Mouse (Mus musculus): ENCODE results near the gene Mcmbp. TPM values are rescaled to one million over a fixed set of nuclear protein-coding genes. Genes with fewer than 3 reads are reported as not detected.

The Mcmbp gene
- polyA plus RNA-seq, 1 experiment = 24.3 TPM

DNA sequence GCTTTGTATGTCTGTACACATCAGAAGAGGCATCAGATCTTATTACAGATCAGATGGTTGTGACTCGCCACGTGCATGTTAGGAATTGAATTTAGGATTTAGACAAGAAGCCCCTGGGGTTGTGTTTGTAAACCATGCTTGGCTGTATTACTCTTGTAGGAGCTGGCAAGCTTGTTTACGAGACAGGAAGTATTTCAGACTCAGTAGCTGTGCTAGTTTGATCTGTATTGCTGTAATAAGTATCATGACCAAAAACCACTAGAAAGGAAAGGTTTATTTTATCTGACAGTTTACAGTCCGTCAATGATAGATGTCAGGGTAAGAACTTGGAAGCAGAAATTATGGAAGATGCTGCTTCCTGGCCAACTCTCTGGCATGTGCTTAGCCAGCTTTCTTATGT, 18.7 kb upstream of the Mcmbp start:
- Histone ChIP-seq H3K27me3 (ENCODE audit: control insufficient read depth, insufficient read depth, insufficient read length) (no peaks in the 10 kb centered on the region), H3K4me3 (ENCODE audit: insufficient read depth, poor library complexity, severe bottlenecking) (no peak overlapping the region), H3K36me3 (ENCODE audit: control insufficient read depth, insufficient read depth) (peaks cover 79% of the 10 kb centered on the region), H3ac (ENCODE audit: control insufficient read depth, insufficient read length, low read depth) (no peak overlapping the region), H3K79me3 (ENCODE audit: low read depth) (no peaks in the 10 kb centered on the region), H3K79me2 (ENCODE audit: control insufficient read depth, insufficient read depth) (no peaks in the 10 kb centered on the region)
- no peak for TF ChIP-seq CTCF (IDR thresholded peaks at IDR 0.05; ENCODE audit: control insufficient read depth, insufficient read depth, insufficient read length)
- no peak for TF ChIP-seq CEBPB (IDR thresholded peaks at IDR 0.05; ENCODE audit: low read depth)
- TF ChIP-seq USF1 (IDR thresholded peaks at IDR 0.05; ENCODE audit: low read depth) = no peak
- no peak for TF ChIP-seq FOSL1 (IDR thresholded peaks at IDR 0.05; ENCODE audit: insufficient read depth, low read length, poor library complexity, severe bottlenecking)
- no peak for TF ChIP-seq MAX (IDR thresholded peaks at IDR 0.05)
- no peak for TF ChIP-seq MYOG (IDR thresholded peaks at IDR 0.05; ENCODE audit: control insufficient read depth, extremely low read depth, insufficient read length)
- no peak for TF ChIP-seq MYOD1 (IDR thresholded peaks at IDR 0.05; ENCODE audit: control insufficient read depth, insufficient read length, low read depth)

DNA sequence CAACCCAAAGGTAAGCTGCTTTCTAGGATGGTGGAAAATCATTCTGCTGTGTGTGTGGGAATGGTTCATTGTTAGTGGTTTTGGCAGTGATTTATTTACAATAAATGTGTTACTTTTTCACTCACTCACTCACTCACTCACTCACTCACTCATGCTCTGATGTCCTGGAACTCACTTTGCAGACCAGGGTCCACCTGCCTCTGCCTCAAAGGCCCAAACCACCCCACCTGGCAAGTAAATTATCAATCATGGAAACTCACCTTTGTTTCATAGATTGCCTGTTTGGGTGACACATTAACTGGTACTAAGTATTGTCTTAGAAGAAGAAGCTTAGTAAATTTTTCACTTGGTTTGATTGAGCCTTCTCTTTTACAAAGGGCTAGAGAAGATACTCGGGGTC, 15.1 kb upstream of the Mcmbp start:
- peaks cover 10% of the 10 kb centered on the region for H3K79me2 ChIP-seq (ENCODE audit: control insufficient read depth, insufficient read depth)
- peaks cover 80% of the 10 kb centered on the region for H3K36me3 ChIP-seq (ENCODE audit: control insufficient read depth, insufficient read depth)
- H3K4me3 ChIP-seq (ENCODE audit: insufficient read depth, poor library complexity, severe bottlenecking) = no peak overlapping the region
- TF ChIP-seq FOSL1 (IDR thresholded peaks at IDR 0.05; ENCODE audit: insufficient read depth, low read length, poor library complexity, severe bottlenecking) (no peak), MAX (IDR thresholded peaks at IDR 0.05) (no peak), MYOD1 (IDR thresholded peaks at IDR 0.05; ENCODE audit: control insufficient read depth, insufficient read length, low read depth) (no peak), MYOG (IDR thresholded peaks at IDR 0.05; ENCODE audit: control insufficient read depth, extremely low read depth, insufficient read length) (no peak), CEBPB (IDR thresholded peaks at IDR 0.05; ENCODE audit: low read depth) (no peak), USF1 (IDR thresholded peaks at IDR 0.05; ENCODE audit: low read depth) (no peak), CTCF (IDR thresholded peaks at IDR 0.05; ENCODE audit: control insufficient read depth, insufficient read depth, insufficient read length) (no peak)
- no peaks in the 10 kb centered on the region for H3K27me3 ChIP-seq (ENCODE audit: control insufficient read depth, insufficient read depth, insufficient read length)
- no peak overlapping the region for H3ac ChIP-seq (ENCODE audit: control insufficient read depth, insufficient read length, low read depth)
- no peaks in the 10 kb centered on the region for H3K79me3 ChIP-seq (ENCODE audit: low read depth)

- Histone ChIP-seq H3K36me3 (ENCODE audit: control insufficient read depth, insufficient read depth) (peaks cover 65% of the 10 kb centered on the region), H3K4me3 (ENCODE audit: insufficient read depth, poor library complexity, severe bottlenecking) (no peak overlapping the region), H3K27me3 (ENCODE audit: control insufficient read depth, insufficient read depth, insufficient read length) (no peaks in the 10 kb centered on the region), H3ac (ENCODE audit: control insufficient read depth, insufficient read length, low read depth) (no peak overlapping the region), H3K79me3 (ENCODE audit: low read depth) (peaks cover 23% of the 10 kb centered on the region), H3K79me2 (ENCODE audit: control insufficient read depth, insufficient read depth) (peaks cover 44% of the 10 kb centered on the region)
- TF ChIP-seq MAX (IDR thresholded peaks at IDR 0.05) = no peak
- TF ChIP-seq CTCF (IDR thresholded peaks at IDR 0.05; ENCODE audit: control insufficient read depth, insufficient read depth, insufficient read length) = no peak
- TF ChIP-seq USF1 (IDR thresholded peaks at IDR 0.05; ENCODE audit: low read depth) = no peak
- no peak for TF ChIP-seq CEBPB (IDR thresholded peaks at IDR 0.05; ENCODE audit: low read depth)
- TF ChIP-seq FOSL1 (IDR thresholded peaks at IDR 0.05; ENCODE audit: insufficient read depth, low read length, poor library complexity, severe bottlenecking) = no peak
- TF ChIP-seq MYOG (IDR thresholded peaks at IDR 0.05; ENCODE audit: control insufficient read depth, extremely low read depth, insufficient read length) = no peak
- no peak for TF ChIP-seq MYOD1 (IDR thresholded peaks at IDR 0.05; ENCODE audit: control insufficient read depth, insufficient read length, low read depth)
Observed at GRCm38 (mm10) chr7:128752012-128752411, 11.7 kb upstream of the Mcmbp start.

- Histone ChIP-seq H3K79me3 (ENCODE audit: low read depth) (peaks cover 40% of the 10 kb centered on the region), H3K79me2 (ENCODE audit: control insufficient read depth, insufficient read depth) (peaks cover 61% of the 10 kb centered on the region), H3K27me3 (ENCODE audit: control insufficient read depth, insufficient read depth, insufficient read length) (no peaks in the 10 kb centered on the region), H3ac (ENCODE audit: control insufficient read depth, insufficient read length, low read depth) (no peak overlapping the region), H3K36me3 (ENCODE audit: control insufficient read depth, insufficient read depth) (peaks cover 51% of the 10 kb centered on the region), H3K4me3 (ENCODE audit: insufficient read depth, poor library complexity, severe bottlenecking) (no peak overlapping the region)
- TF ChIP-seq MYOG (IDR thresholded peaks at IDR 0.05; ENCODE audit: control insufficient read depth, extremely low read depth, insufficient read length) (no peak), MYOD1 (IDR thresholded peaks at IDR 0.05; ENCODE audit: control insufficient read depth, insufficient read length, low read depth) (no peak), CEBPB (IDR thresholded peaks at IDR 0.05; ENCODE audit: low read depth) (no peak), CTCF (IDR thresholded peaks at IDR 0.05; ENCODE audit: control insufficient read depth, insufficient read depth, insufficient read length) (no peak), MAX (IDR thresholded peaks at IDR 0.05) (no peak), FOSL1 (IDR thresholded peaks at IDR 0.05; ENCODE audit: insufficient read depth, low read length, poor library complexity, severe bottlenecking) (no peak), USF1 (IDR thresholded peaks at IDR 0.05; ENCODE audit: low read depth) (no peak)
Observed at GRCm38 (mm10) chr7:128750296-128750695, 10.0 kb upstream of the Mcmbp start.

- Histone ChIP-seq H3K79me3 (ENCODE audit: low read depth) (peaks cover 45% of the 10 kb centered on the region), H3K4me3 (ENCODE audit: insufficient read depth, poor library complexity, severe bottlenecking) (no peak overlapping the region), H3K79me2 (ENCODE audit: control insufficient read depth, insufficient read depth) (peaks cover 66% of the 10 kb centered on the region), H3K36me3 (ENCODE audit: control insufficient read depth, insufficient read depth) (peaks cover 41% of the 10 kb centered on the region), H3K27me3 (ENCODE audit: control insufficient read depth, insufficient read depth, insufficient read length) (no peaks in the 10 kb centered on the region), H3ac (ENCODE audit: control insufficient read depth, insufficient read length, low read depth) (no peak overlapping the region)
- no peak for TF ChIP-seq CEBPB (IDR thresholded peaks at IDR 0.05; ENCODE audit: low read depth)
- TF ChIP-seq MAX (IDR thresholded peaks at IDR 0.05) = no peak
- no peak for TF ChIP-seq CTCF (IDR thresholded peaks at IDR 0.05; ENCODE audit: control insufficient read depth, insufficient read depth, insufficient read length)
- no peak for TF ChIP-seq USF1 (IDR thresholded peaks at IDR 0.05; ENCODE audit: low read depth)
- TF ChIP-seq MYOG (IDR thresholded peaks at IDR 0.05; ENCODE audit: control insufficient read depth, extremely low read depth, insufficient read length) = no peak
- no peak for TF ChIP-seq FOSL1 (IDR thresholded peaks at IDR 0.05; ENCODE audit: insufficient read depth, low read length, poor library complexity, severe bottlenecking)
- no peak for TF ChIP-seq MYOD1 (IDR thresholded peaks at IDR 0.05; ENCODE audit: control insufficient read depth, insufficient read length, low read depth)
Observed at GRCm38 (mm10) chr7:128748758-128749157, 8.5 kb upstream of the Mcmbp start.

- H3K4me3 ChIP-seq (ENCODE audit: insufficient read depth, poor library complexity, severe bottlenecking) = no peak overlapping the region
- no peak overlapping the region for H3ac ChIP-seq (ENCODE audit: control insufficient read depth, insufficient read length, low read depth)
- no peaks in the 10 kb centered on the region for H3K27me3 ChIP-seq (ENCODE audit: control insufficient read depth, insufficient read depth, insufficient read length)
- H3K79me2 ChIP-seq (ENCODE audit: control insufficient read depth, insufficient read depth) = peaks cover 64% of the 10 kb centered on the region
- TF ChIP-seq FOSL1 (IDR thresholded peaks at IDR 0.05; ENCODE audit: insufficient read depth, low read length, poor library complexity, severe bottlenecking) (no peak), MAX (IDR thresholded peaks at IDR 0.05) (no peak), CTCF (IDR thresholded peaks at IDR 0.05; ENCODE audit: control insufficient read depth, insufficient read depth, insufficient read length) (no peak), MYOG (IDR thresholded peaks at IDR 0.05; ENCODE audit: control insufficient read depth, extremely low read depth, insufficient read length) (no peak), CEBPB (IDR thresholded peaks at IDR 0.05; ENCODE audit: low read depth) (no peak), MYOD1 (IDR thresholded peaks at IDR 0.05; ENCODE audit: control insufficient read depth, insufficient read length, low read depth) (no peak), USF1 (IDR thresholded peaks at IDR 0.05; ENCODE audit: low read depth) (no peak)
- H3K79me3 ChIP-seq (ENCODE audit: low read depth) = peaks cover 45% of the 10 kb centered on the region
- peaks cover 20% of the 10 kb centered on the region for H3K36me3 ChIP-seq (ENCODE audit: control insufficient read depth, insufficient read depth)
Observed at GRCm38 (mm10) chr7:128746151-128746550, 5.9 kb upstream of the Mcmbp start.

Data from C2C12 (cell line).